Mouse (Mus musculus) megakaryocyte, embryonic 14.5 days (primary cell): ENCODE measurements at regions not wholly inside any gene's neighbourhood (a gene's known extent, or its start where the extent isn't known, plus 50 kb on each side); places are given as distances from the start of the nearest gene placed in this dataset.
A peak's percentile ranks its signal among the peaks of the same experiment; 100 is the strongest.

Experiments
- H3K27me3 ChIP-seq: replicated peaks from 2 replicates; pipeline ENCODE3; 2012; ENCODE audit warnings: inconsistent platforms
- H3K36me3 ChIP-seq: replicated peaks from 2 replicates; pipeline ENCODE3; 2012; ENCODE audit warnings: low read length, inconsistent platforms, mixed read lengths
- H3K4me1 ChIP-seq: 2 replicates; pipeline ENCODE4 v1.6.1; 2012; ENCODE audit warnings: inconsistent platforms
- H3K4me3 ChIP-seq: replicated peaks from 2 replicates; pipeline ENCODE3; 2012; ENCODE audit warnings: moderate library complexity, mild to moderate bottlenecking, inconsistent platforms
- H3K9me3 ChIP-seq: 2 replicates; pipeline ENCODE4 v1.6.1; 2012; ENCODE audit warnings: inconsistent platforms
- FLI1 ChIP-seq: IDR thresholded peaks from 2 replicates; pipeline ENCODE4 v1.6.1; 2012; ENCODE audit warnings: low read length, inconsistent platforms, mixed read lengths
- GATA1 ChIP-seq: IDR thresholded peaks from 3 replicates; pipeline ENCODE4 v1.6.1; 2012; ENCODE audit warnings: mixed read lengths, low read length, inconsistent platforms, borderline replicate concordance

GRCm38 (mm10) chr2:101300106-101300505, 324.4 kb upstream of the Rag2 start:
- Histone ChIP-seq H3K4me3 (no peak overlapping the region), H3K27me3 (no peaks in the 10 kb centered on the region), H3K9me3 (peaks cover 6% of the 10 kb centered on the region; the same call in 1 of the 2 replicates), H3K4me1 (no peaks in the 10 kb centered on the region), H3K36me3 (no peaks in the 10 kb centered on the region)
- TF ChIP-seq FLI1 = no peak
- TF ChIP-seq GATA1 = no peak

GRCm38 (mm10) chr2:101321286-101321914, 303.1 kb upstream of the Rag2 start:
- Histone ChIP-seq H3K27me3 (no peaks in the 10 kb centered on the region), H3K36me3 (no peaks in the 10 kb centered on the region), H3K4me1 (no peaks in the 10 kb centered on the region), H3K9me3 (no peaks in the 10 kb centered on the region), H3K4me3 (no peak overlapping the region)
- TF ChIP-seq GATA1 (no peak), FLI1 (no peak)

- H3K9me3 ChIP-seq = peaks cover 10% of the 10 kb centered on the region
- no peaks in the 10 kb centered on the region for H3K4me1 ChIP-seq
- H3K4me3 ChIP-seq = no peak overlapping the region
- TF ChIP-seq GATA1 (no peak), FLI1 (no peak)
- peaks cover 2% of the 10 kb centered on the region for H3K36me3 ChIP-seq
- H3K27me3 ChIP-seq = no peaks in the 10 kb centered on the region
These were observed 267.8 kb upstream of the Rag2 start for GRCm38 (mm10) chr2:101356709-101357108.

GRCm38 (mm10) chr2:101364256-101364655, 260.3 kb upstream of the Rag2 start:
- no peaks in the 10 kb centered on the region for H3K9me3 ChIP-seq
- no peaks in the 10 kb centered on the region for H3K36me3 ChIP-seq
- TF ChIP-seq GATA1 = no peak
- TF ChIP-seq FLI1 = no peak
- H3K27me3 ChIP-seq = no peaks in the 10 kb centered on the region
- peaks cover 8% of the 10 kb centered on the region; the same call in 1 of the 2 replicates for H3K4me1 ChIP-seq
- no peak overlapping the region for H3K4me3 ChIP-seq

- Histone ChIP-seq H3K4me3 (no peak overlapping the region), H3K36me3 (no peaks in the 10 kb centered on the region), H3K4me1 (peaks cover 34% of the 10 kb centered on the region), H3K27me3 (no peaks in the 10 kb centered on the region), H3K9me3 (no peaks in the 10 kb centered on the region)
- no peak for TF ChIP-seq GATA1
- TF ChIP-seq FLI1 = no peak
These were observed 256.2 kb upstream of the Rag2 start for GRCm38 (mm10) chr2:101368278-101368677.

- H3K4me3 ChIP-seq = peak overlapping the region; percentile 73
- peaks cover 34% of the 10 kb centered on the region for H3K4me1 ChIP-seq
- no peak for TF ChIP-seq FLI1
- no peak for TF ChIP-seq GATA1
- H3K27me3 ChIP-seq = no peaks in the 10 kb centered on the region
- no peaks in the 10 kb centered on the region for H3K36me3 ChIP-seq
- no peaks in the 10 kb centered on the region for H3K9me3 ChIP-seq
These were observed 253.4 kb upstream of the Rag2 start for GRCm38 (mm10) chr2:101370991-101371736.

GRCm38 (mm10) chr2:101371834-101372493, 252.6 kb upstream of the Rag2 start:
- no peaks in the 10 kb centered on the region for H3K36me3 ChIP-seq
- no peak for TF ChIP-seq FLI1
- no peaks in the 10 kb centered on the region for H3K27me3 ChIP-seq
- peaks cover 34% of the 10 kb centered on the region for H3K4me1 ChIP-seq
- no peaks in the 10 kb centered on the region for H3K9me3 ChIP-seq
- no peak overlapping the region for H3K4me3 ChIP-seq

- Histone ChIP-seq H3K4me3 (no peak overlapping the region), H3K27me3 (no peaks in the 10 kb centered on the region), H3K36me3 (no peaks in the 10 kb centered on the region), H3K4me1 (peaks cover 2% of the 10 kb centered on the region; the same call in 1 of the 2 replicates), H3K9me3 (no peaks in the 10 kb centered on the region)
- TF ChIP-seq GATA1 (no peak), FLI1 (no peak)
These were observed 243.9 kb upstream of the Rag2 start for GRCm38 (mm10) chr2:101380595-101380994.

GRCm38 (mm10) chr2:101415002-101415401, 209.5 kb upstream of the Rag2 start:
- no peaks in the 10 kb centered on the region for H3K27me3 ChIP-seq
- H3K4me3 ChIP-seq = no peak overlapping the region
- H3K4me1 ChIP-seq = no peaks in the 10 kb centered on the region
- TF ChIP-seq GATA1 (no peak), FLI1 (no peak)
- H3K9me3 ChIP-seq = no peaks in the 10 kb centered on the region
- no peaks in the 10 kb centered on the region for H3K36me3 ChIP-seq

GRCm38 (mm10) chr2:101416702-101417101, 207.8 kb upstream of the Rag2 start:
- Histone ChIP-seq H3K4me1 (no peaks in the 10 kb centered on the region), H3K36me3 (no peaks in the 10 kb centered on the region), H3K4me3 (no peak overlapping the region), H3K27me3 (no peaks in the 10 kb centered on the region), H3K9me3 (no peaks in the 10 kb centered on the region)
- TF ChIP-seq FLI1 (no peak), GATA1 (no peak)
